Mouse (Mus musculus) bone marrow, adult 2 months (tissue): ENCODE data around the gene Foxq1.

ENCODE experiments used
- CTCF ChIP-seq: fragments of 200-500 bp; IDR thresholded peaks from 2 replicates; pipeline ENCODE4 v1.5.1; 2011; ENCODE audit warnings: low read length, control low read depth; ENCODE audit not compliant: control insufficient read depth, insufficient read depth
- POLR2A ChIP-seq: fragments of 200-500 bp; IDR thresholded peaks from 2 replicates; pipeline ENCODE4 v1.6.1; 2011; ENCODE audit warnings: low read depth, mild to moderate bottlenecking, control low read depth, low read length, borderline replicate concordance; ENCODE audit not compliant: control insufficient read depth

DNA sequence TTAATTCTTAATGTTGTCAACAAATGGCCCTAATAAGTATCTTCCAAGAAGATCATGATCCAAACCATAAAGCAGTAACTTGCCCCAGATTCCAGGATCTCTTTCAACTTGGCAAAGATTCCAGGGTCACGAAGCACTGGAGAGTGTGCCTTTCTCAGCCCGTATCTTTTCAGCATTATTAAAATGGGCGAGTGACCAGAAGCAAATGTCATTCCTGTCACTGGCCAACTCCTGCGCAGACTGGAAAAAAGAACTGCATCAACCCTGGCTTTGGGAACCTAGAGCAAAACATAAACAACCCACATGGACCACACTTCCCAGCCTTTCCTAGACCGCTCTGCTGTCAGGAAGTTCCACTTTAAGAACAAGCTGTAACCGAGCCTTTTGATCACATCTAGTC is 8.5 kb downstream of the Foxq1 start:
- TF ChIP-seq POLR2A (no peak), CTCF (no peak)
